Mouse (Mus musculus): Measurements from ENCODE around the gene Shld2. TPM values are rescaled to one million over a fixed set of nuclear protein-coding genes. Genes with fewer than 3 reads are reported as not detected.
"Not testable (repeated sequence)": the region's sequence is repeated elsewhere in the genome, so short reads cannot be mapped to it uniquely, and the experiment has no call there.

The Shld2 gene
- polyA plus RNA-seq, 1 experiment from 2014 or later: 8.0 TPM

- Histone ChIP-seq H3K27ac (no peak overlapping the region), H3K4me2 (no peak overlapping the region), H3K4me3 (no peak overlapping the region), H3K9me3 (replicated peaks) (no peaks in the 10 kb centered on the region), H3K36me3 (peaks cover 16% of the 10 kb centered on the region), H3K27me3 (no peaks in the 10 kb centered on the region), H3K9ac (no peak overlapping the region), H3K4me1 (replicated peaks) (peaks cover 9% of the 10 kb centered on the region)
- 85% methylated on average over 3 of the region's 3 CpGs for WGBS
- ATAC-seq (replicated peaks; ENCODE audit: insufficient number of reproducible peaks, insufficient read depth, low FRiP score, low read depth): no peak
Measured at GRCm38 (mm10) chr14:34317431-34317830, 7.1 kb upstream of the Shld2 start.

GRCm38 (mm10) chr14:34316346-34316745, 6.1 kb upstream of the Shld2 start:
- H3K4me2 ChIP-seq: no peak overlapping the region
- H3K36me3 ChIP-seq: peaks cover 11% of the 10 kb centered on the region
- no peak overlapping the region for H3K27ac ChIP-seq
- ATAC-seq (replicated peaks; ENCODE audit: insufficient number of reproducible peaks, insufficient read depth, low FRiP score, low read depth): no peak
- peaks cover 16% of the 10 kb centered on the region for H3K4me1 ChIP-seq (replicated peaks)
- WGBS: 89% methylated on average over 2 of the region's 2 CpGs
- H3K27me3 ChIP-seq: no peaks in the 10 kb centered on the region
- H3K4me3 ChIP-seq: no peak overlapping the region
- no peaks in the 10 kb centered on the region for H3K9me3 ChIP-seq (replicated peaks)
- H3K9ac ChIP-seq: no peak overlapping the region

- WGBS: 87% methylated on average over 3 of the region's 3 CpGs
- ATAC-seq (replicated peaks; ENCODE audit: insufficient number of reproducible peaks, insufficient read depth, low FRiP score, low read depth): no peak
Measured at GRCm38 (mm10) chr14:34314796-34315195, 4.5 kb upstream of the Shld2 start.

GRCm38 (mm10) chr14:34314383-34314782, 4.1 kb upstream of the Shld2 start:
- H3K27me3 ChIP-seq; H3K9me3 ChIP-seq (replicated peaks); H3K4me3 ChIP-seq; H3K36me3 ChIP-seq; H3K9ac ChIP-seq; ATAC-seq (replicated peaks; ENCODE audit: insufficient number of reproducible peaks, insufficient read depth, low FRiP score, low read depth); H3K4me2 ChIP-seq; H3K27ac ChIP-seq: not testable (repeated sequence)
- WGBS: 85% methylated on average over 8 of the region's 8 CpGs
- H3K4me1 ChIP-seq (replicated peaks): peaks cover 19% of the 10 kb centered on the region

More at GRCm38 (mm10) chr14:34314796-34315195, 4.5 kb upstream of the Shld2 start:
- Histone ChIP-seq H3K4me2 (no peak overlapping the region), H3K4me3 (no peak overlapping the region), H3K36me3 (peaks cover 3% of the 10 kb centered on the region), H3K9me3 (replicated peaks) (no peaks in the 10 kb centered on the region), H3K27me3 (no peaks in the 10 kb centered on the region), H3K9ac (no peak overlapping the region), H3K4me1 (replicated peaks) (peaks cover 18% of the 10 kb centered on the region), H3K27ac (no peak overlapping the region)

GRCm38 (mm10) chr14:34313612-34314011, 3.3 kb upstream of the Shld2 start:
- no peak overlapping the region for H3K4me3 ChIP-seq
- H3K36me3 ChIP-seq: no peaks in the 10 kb centered on the region
- H3K27ac ChIP-seq: no peak overlapping the region
- H3K9me3 ChIP-seq (replicated peaks): no peaks in the 10 kb centered on the region
- H3K4me2 ChIP-seq: 0 out of 2 replicates have a peak overlapping the region, but pooled peaks have one; percentile 86
- peaks cover 19% of the 10 kb centered on the region for H3K4me1 ChIP-seq (replicated peaks)
- no peak for ATAC-seq (replicated peaks; ENCODE audit: insufficient number of reproducible peaks, insufficient read depth, low FRiP score, low read depth)
- no peak overlapping the region for H3K9ac ChIP-seq
- H3K27me3 ChIP-seq: no peaks in the 10 kb centered on the region
- 53% methylated on average over 3 of the region's 3 CpGs for WGBS

GRCm38 (mm10) chr14:34312339-34313048, 2.2 kb upstream of the Shld2 start:
- Histone ChIP-seq H3K4me1 (replicated peaks) (peaks cover 19% of the 10 kb centered on the region), H3K4me3 (peak overlapping the region; percentile 95), H3K36me3 (no peaks in the 10 kb centered on the region), H3K4me2 (peak overlapping the region; percentile 86), H3K9ac (peak overlapping the region; percentile 25; the same call in 1 of the 2 replicates), H3K27ac (no peak overlapping the region), H3K27me3 (no peaks in the 10 kb centered on the region), H3K9me3 (replicated peaks) (no peaks in the 10 kb centered on the region)
- 22% methylated on average over 6 of the region's 6 CpGs for WGBS
- no peak for ATAC-seq (replicated peaks; ENCODE audit: insufficient number of reproducible peaks, insufficient read depth, low FRiP score, low read depth)

GRCm38 (mm10) chr14:34311691-34312090, 1.4 kb upstream of the Shld2 start:
- H3K4me1 ChIP-seq (replicated peaks): peaks cover 19% of the 10 kb centered on the region
- peak overlapping the region; percentile 86 for H3K4me2 ChIP-seq
- no peaks in the 10 kb centered on the region for H3K27me3 ChIP-seq
- H3K4me3 ChIP-seq: peak overlapping the region; percentile 95
- ATAC-seq (replicated peaks; ENCODE audit: insufficient number of reproducible peaks, insufficient read depth, low FRiP score, low read depth): no peak
- H3K36me3 ChIP-seq: no peaks in the 10 kb centered on the region
- peak overlapping the region; percentile 95 for H3K9ac ChIP-seq
- peak overlapping the region; percentile 96 for H3K27ac ChIP-seq
- H3K9me3 ChIP-seq (replicated peaks): no peaks in the 10 kb centered on the region
- WGBS: 3% methylated on average over 4 of the region's 4 CpGs

- Histone ChIP-seq H3K4me2 (peak overlapping the region; percentile 86), H3K27ac (peak overlapping the region; percentile 96)
- WGBS: under 1% methylated on average over 47 of the region's 47 CpGs
Measured at GRCm38 (mm10) chr14:34311021-34311631, 833 bp upstream of the Shld2 start.

GRCm38 (mm10) chr14:34309907-34310233, 423 bp downstream of the Shld2 start:
- Histone ChIP-seq H3K27me3 (no peaks in the 10 kb centered on the region), H3K27ac (peak overlapping the region; percentile 96), H3K4me2 (peak overlapping the region; percentile 62), H3K9me3 (replicated peaks) (no peaks in the 10 kb centered on the region), H3K4me3 (peak overlapping the region; percentile 95), H3K9ac (peak overlapping the region; percentile 72), H3K4me1 (replicated peaks) (peaks cover 19% of the 10 kb centered on the region), H3K36me3 (no peaks in the 10 kb centered on the region)
- 13% methylated on average over 5 of the region's 5 CpGs for WGBS
- no peak for ATAC-seq (replicated peaks; ENCODE audit: insufficient number of reproducible peaks, insufficient read depth, low FRiP score, low read depth)

More at GRCm38 (mm10) chr14:34311021-34311631, 833 bp upstream of the Shld2 start:
- peak overlapping the region; percentile 95 for H3K9ac ChIP-seq
- no peaks in the 10 kb centered on the region for H3K27me3 ChIP-seq
- peaks cover 19% of the 10 kb centered on the region for H3K4me1 ChIP-seq (replicated peaks)
- ATAC-seq (replicated peaks; ENCODE audit: insufficient number of reproducible peaks, insufficient read depth, low FRiP score, low read depth): peak; percentile 7
- H3K4me3 ChIP-seq: peak overlapping the region; percentile 95
- no peaks in the 10 kb centered on the region for H3K36me3 ChIP-seq
- no peaks in the 10 kb centered on the region for H3K9me3 ChIP-seq (replicated peaks)

- H3K36me3 ChIP-seq: no peaks in the 10 kb centered on the region
- H3K4me2 ChIP-seq: no peak overlapping the region
Measured at GRCm38 (mm10) chr14:34309266-34309665, 1.0 kb downstream of the Shld2 start.

GRCm38 (mm10) chr14:34303265-34303680, 7.0 kb downstream of the Shld2 start:
- peaks cover 6% of the 10 kb centered on the region for H3K4me1 ChIP-seq (replicated peaks)
- no peak overlapping the region for H3K4me3 ChIP-seq
- 32% methylated on average over 5 of the region's 5 CpGs for WGBS
- H3K27me3 ChIP-seq: no peaks in the 10 kb centered on the region
- ATAC-seq (replicated peaks; ENCODE audit: insufficient number of reproducible peaks, insufficient read depth, low FRiP score, low read depth): no peak
- H3K4me2 ChIP-seq: no peak overlapping the region
- no peak overlapping the region for H3K9ac ChIP-seq
- H3K9me3 ChIP-seq (replicated peaks): no peaks in the 10 kb centered on the region
- H3K27ac ChIP-seq: 0 out of 2 replicates have a peak overlapping the region, but pooled peaks have one; percentile 10
- H3K36me3 ChIP-seq: no peaks in the 10 kb centered on the region

More at GRCm38 (mm10) chr14:34309266-34309665, 1.0 kb downstream of the Shld2 start:
- Histone ChIP-seq H3K9me3 (replicated peaks) (no peaks in the 10 kb centered on the region), H3K9ac (no peak overlapping the region), H3K27me3 (no peaks in the 10 kb centered on the region), H3K4me3 (no peak overlapping the region), H3K4me1 (replicated peaks) (peaks cover 19% of the 10 kb centered on the region), H3K27ac (peak overlapping the region; percentile 96; the same call in 1 of the 2 replicates)
- ATAC-seq (replicated peaks; ENCODE audit: insufficient number of reproducible peaks, insufficient read depth, low FRiP score, low read depth): no peak
- 90% methylated on average over 4 of the region's 4 CpGs for WGBS

Measured in heart, embryonic 15.5 days (tissue).